Mouse (Mus musculus): ENCODE results near the gene Plcxd1. TPM values are rescaled to one million over a fixed set of nuclear protein-coding genes. Genes with fewer than 3 reads are reported as not detected.
A peak's percentile ranks its signal among the peaks of the same experiment; 100 is the strongest.
"Not testable (repeated sequence)": the region's sequence is repeated elsewhere in the genome, so short reads cannot be mapped to it uniquely, and the experiment has no call there.

Plcxd1 gene
- polyA plus RNA-seq (2015; fragmentation: Nextera tagmentation; extraction: Ambion mirVana) = 1.1 TPM in 2 replicates

DNA sequence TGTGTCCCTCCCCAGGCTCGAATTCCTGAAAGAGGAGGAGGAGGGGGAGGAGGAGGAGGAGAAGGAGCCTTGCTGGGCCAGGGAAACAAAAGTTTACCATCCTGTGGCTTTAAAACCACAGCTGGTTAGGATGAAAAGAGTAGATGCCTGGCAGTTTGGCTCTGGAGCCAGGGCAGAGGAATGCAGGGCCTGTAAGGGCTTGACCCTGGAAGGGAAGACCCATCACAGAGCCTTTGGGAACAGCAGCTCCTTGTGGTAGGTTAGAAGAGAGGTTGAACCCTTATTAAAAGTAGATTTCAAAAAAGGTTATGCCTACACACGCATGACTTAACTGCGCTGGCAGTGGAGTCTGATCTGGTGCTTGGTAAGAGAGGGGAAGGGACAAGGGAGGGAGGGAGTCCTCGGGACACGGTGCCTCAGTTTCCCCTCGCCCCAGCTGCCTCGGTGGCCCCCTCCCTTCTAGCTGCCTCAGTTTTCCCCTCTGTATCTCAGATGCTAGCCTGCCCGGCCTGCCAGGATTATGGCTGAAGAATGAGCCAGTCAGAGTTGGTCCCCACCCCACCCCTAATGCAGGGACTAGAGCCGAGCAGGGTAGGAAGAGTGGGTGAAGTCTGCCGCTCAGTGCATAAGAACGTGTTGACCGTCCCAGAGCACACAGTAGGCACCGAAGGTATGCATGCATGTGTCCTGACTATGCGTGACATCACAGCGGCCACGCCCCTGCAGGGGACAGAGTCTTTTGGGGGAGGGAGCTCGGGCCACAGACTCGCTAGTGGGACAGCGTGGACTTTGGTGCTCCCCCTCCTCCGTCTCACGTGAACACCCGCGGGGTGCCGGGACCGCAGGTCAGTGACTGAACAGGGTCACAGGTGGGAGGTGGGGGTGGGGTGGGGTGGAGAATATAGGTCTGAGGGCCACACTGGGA, at the start of gene Plcxd1:
TSS of gene Plcxd1 (plus strand) at position 314 of the 925 bp plus-strand sequence.
- Histone ChIP-seq H3K27ac (ENCODE audit: low read length) (peak within 1 kb of the TSS; percentile 20; the same call in 1 of the 2 replicates), H3K9ac (replicated peaks; ENCODE audit: low read depth) (no peak within 1 kb of the TSS), H3K9me3 (ENCODE audit: low read length) (no peaks in the 10 kb centered on the region), H3K36me3 (ENCODE audit: insufficient read depth, low read length) (peaks cover 18% of the 10 kb centered on the region), H3K4me2 (replicated peaks; ENCODE audit: low read depth, low read length) (peak within 1 kb of the TSS; percentile 57), H3K4me1 (ENCODE audit: insufficient read depth, low read depth, low read length) (peaks cover 14% of the 10 kb centered on the region), H3K27me3 (replicated peaks; ENCODE audit: insufficient read depth, low read length) (no peaks in the 10 kb centered on the region), H3K4me3 (ENCODE audit: low read depth, low read length) (peak within 1 kb of the TSS; percentile 28)
- WGBS = 6% methylated on average over 24 of the region's 25 CpGs
- 0 out of 2 replicates have a peak, but pooled peaks have one; percentile 9 for ATAC-seq
- TF ChIP-seq CTCF (IDR thresholded peaks at IDR 0.05) (peak; percentile 22; the same call in 1 of the 2 replicates), EP300 (IDR thresholded peaks at IDR 0.05) (no peak)
- DNase-seq (ENCODE audit: low spot score) = no peak

DNA sequence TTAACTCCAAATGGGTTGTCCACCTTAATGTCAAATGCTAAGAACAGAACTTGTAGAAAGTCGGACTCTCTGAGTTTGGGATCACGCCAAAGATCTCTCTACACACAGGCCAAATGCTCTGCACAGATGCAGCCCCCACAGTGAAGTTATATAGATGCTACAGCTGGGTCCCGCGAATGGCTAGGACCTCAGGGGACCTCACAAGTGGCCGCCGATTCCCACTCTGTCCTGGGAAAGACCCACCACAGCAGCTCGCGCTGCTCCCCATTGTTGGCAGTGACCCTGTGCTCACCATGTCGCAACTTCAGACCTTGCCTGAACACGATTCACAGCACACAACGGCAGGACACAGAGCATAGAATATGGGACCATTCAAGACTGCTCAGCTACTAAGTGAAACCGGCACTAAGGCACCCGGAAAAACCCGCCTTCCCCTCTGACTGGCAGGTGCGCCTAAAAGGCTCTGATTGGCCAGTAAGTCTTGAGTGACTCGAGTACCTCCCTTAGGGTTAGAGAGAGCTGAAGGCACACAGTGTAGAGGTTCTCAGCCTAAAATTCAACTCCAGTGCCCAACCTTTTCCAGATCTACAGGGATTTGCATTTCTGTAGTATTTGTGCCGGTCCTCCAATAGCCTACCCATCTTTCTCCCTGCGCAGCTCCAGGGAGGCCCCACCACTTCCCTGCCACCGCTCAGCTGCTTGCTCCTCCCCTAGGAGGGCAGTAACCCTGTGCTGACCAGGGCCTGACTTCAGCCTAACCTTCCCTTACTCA, 41.9 kb upstream of the Plcxd1 start:
- H3K4me3 ChIP-seq (ENCODE audit: low read depth, low read length) = peak overlapping the region; percentile 53
- H3K9ac ChIP-seq (replicated peaks; ENCODE audit: low read depth) = peak overlapping the region; percentile 51
- no peaks in the 10 kb centered on the region for H3K9me3 ChIP-seq (ENCODE audit: low read length)
- 2% methylated on average over 19 of the region's 19 CpGs for WGBS
- peak overlapping the region; percentile 44; the same call in 1 of the 2 replicates for H3K27ac ChIP-seq (ENCODE audit: low read length)
- H3K4me1 ChIP-seq (ENCODE audit: insufficient read depth, low read depth, low read length) = no peaks in the 10 kb centered on the region
- no peak for TF ChIP-seq CTCF (IDR thresholded peaks at IDR 0.05)
- TF ChIP-seq EP300 (IDR thresholded peaks at IDR 0.05) = no peak
- peak; percentile 91 for DNase-seq (ENCODE audit: low spot score)
- H3K36me3 ChIP-seq (ENCODE audit: insufficient read depth, low read length) = no peaks in the 10 kb centered on the region
- peak; percentile 99 for ATAC-seq
- H3K27me3 ChIP-seq (replicated peaks; ENCODE audit: insufficient read depth, low read length) = no peaks in the 10 kb centered on the region
- H3K4me2 ChIP-seq (replicated peaks; ENCODE audit: low read depth, low read length) = peak overlapping the region; percentile 63

GRCm38 (mm10) chr5:110072413-110072812, 27.4 kb upstream of the Plcxd1 start, which contains the start of gene Gm17655:
TSS of gene Gm17655 (minus strand) at chr5:110072513.
- H3K36me3 ChIP-seq (ENCODE audit: insufficient read depth, low read length); H3K9me3 ChIP-seq (ENCODE audit: low read length); DNase-seq (ENCODE audit: low spot score); H3K27me3 ChIP-seq (replicated peaks; ENCODE audit: insufficient read depth, low read length); H3K4me1 ChIP-seq (ENCODE audit: insufficient read depth, low read depth, low read length); ATAC-seq; H3K4me3 ChIP-seq (ENCODE audit: low read depth, low read length); H3K27ac ChIP-seq (ENCODE audit: low read length); H3K4me2 ChIP-seq (replicated peaks; ENCODE audit: low read depth, low read length); H3K9ac ChIP-seq (replicated peaks; ENCODE audit: low read depth): not testable (repeated sequence)
- WGBS = 62% methylated on average over 2 of the region's 2 CpGs

- no peak overlapping the region for H3K4me2 ChIP-seq (replicated peaks; ENCODE audit: low read depth, low read length)
- no peak for ATAC-seq
- 79% methylated on average over 4 of the region's 4 CpGs for WGBS
Measured at GRCm38 (mm10) chr5:110082961-110083360, 16.8 kb upstream of the Plcxd1 start.

DNA sequence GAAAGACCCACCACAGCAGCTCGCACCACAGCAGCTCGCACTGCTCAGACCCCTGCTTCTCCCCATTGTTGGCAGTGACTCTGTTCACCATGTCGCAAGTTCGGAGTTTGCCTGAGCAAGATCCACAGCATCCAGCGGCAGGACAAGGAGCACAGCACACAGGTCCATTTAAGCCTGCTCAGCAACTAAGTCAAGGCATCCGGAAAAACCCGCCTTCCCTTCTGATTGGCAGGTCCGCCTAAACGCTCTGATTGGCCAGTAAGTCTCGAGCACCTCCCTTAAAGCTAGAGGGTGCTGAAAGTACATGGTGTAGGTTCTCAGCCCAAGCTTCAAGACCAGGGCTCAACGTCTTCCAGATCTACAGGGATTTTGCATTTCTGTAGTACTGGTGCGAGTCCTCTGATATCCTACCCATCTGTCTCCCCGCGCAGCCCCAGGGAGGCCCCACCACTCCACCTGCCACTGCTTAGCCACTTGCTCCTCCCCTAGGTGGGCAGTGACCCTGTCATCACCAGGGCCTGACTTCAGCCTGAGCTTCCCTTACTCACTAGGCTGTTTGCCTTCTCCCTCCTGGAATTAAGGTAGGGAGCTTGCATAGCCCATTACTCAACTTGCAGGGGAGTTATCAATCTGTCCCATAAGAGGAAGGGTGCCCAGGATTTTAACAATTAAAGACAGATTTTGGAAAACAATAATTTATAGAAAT, 13.5 kb upstream of the Plcxd1 start:
- no peaks in the 10 kb centered on the region for H3K4me1 ChIP-seq (ENCODE audit: insufficient read depth, low read depth, low read length)
- no peak for TF ChIP-seq CTCF (IDR thresholded peaks at IDR 0.05)
- no peak for TF ChIP-seq EP300 (IDR thresholded peaks at IDR 0.05)
- WGBS = 34% methylated on average over 14 of the region's 14 CpGs
- no peak overlapping the region for H3K9ac ChIP-seq (replicated peaks; ENCODE audit: low read depth)
- no peak overlapping the region for H3K27ac ChIP-seq (ENCODE audit: low read length)
- no peaks in the 10 kb centered on the region for H3K9me3 ChIP-seq (ENCODE audit: low read length)
- DNase-seq (ENCODE audit: low spot score) = no peak
- H3K4me3 ChIP-seq (ENCODE audit: low read depth, low read length) = no peak overlapping the region
- ATAC-seq = no peak
- no peaks in the 10 kb centered on the region for H3K36me3 ChIP-seq (ENCODE audit: insufficient read depth, low read length)
- no peaks in the 10 kb centered on the region for H3K27me3 ChIP-seq (replicated peaks; ENCODE audit: insufficient read depth, low read length)
- no peak overlapping the region for H3K4me2 ChIP-seq (replicated peaks; ENCODE audit: low read depth, low read length)

More at GRCm38 (mm10) chr5:110082961-110083360, 16.8 kb upstream of the Plcxd1 start:
- no peaks in the 10 kb centered on the region for H3K36me3 ChIP-seq (ENCODE audit: insufficient read depth, low read length)
- no peak for DNase-seq (ENCODE audit: low spot score)
- TF ChIP-seq EP300 (IDR thresholded peaks at IDR 0.05) (no peak), CTCF (IDR thresholded peaks at IDR 0.05) (no peak)
- H3K27ac ChIP-seq (ENCODE audit: low read length) = no peak overlapping the region
- peaks cover 8% of the 10 kb centered on the region for H3K9me3 ChIP-seq (ENCODE audit: low read length)
- no peak overlapping the region for H3K9ac ChIP-seq (replicated peaks; ENCODE audit: low read depth)
- no peaks in the 10 kb centered on the region for H3K27me3 ChIP-seq (replicated peaks; ENCODE audit: insufficient read depth, low read length)
- no peaks in the 10 kb centered on the region for H3K4me1 ChIP-seq (ENCODE audit: insufficient read depth, low read depth, low read length)
- no peak overlapping the region for H3K4me3 ChIP-seq (ENCODE audit: low read depth, low read length)

All from lung, postnatal 0 days (tissue).